Mouse (Mus musculus): ENCODE data around the gene Celf2. TPM values are rescaled to one million over a fixed set of nuclear protein-coding genes. Genes with fewer than 3 reads are reported as not detected.

Celf2 gene
- total RNA-seq, 1 experiment from 2014 or later, result 141 TPM

DNA sequence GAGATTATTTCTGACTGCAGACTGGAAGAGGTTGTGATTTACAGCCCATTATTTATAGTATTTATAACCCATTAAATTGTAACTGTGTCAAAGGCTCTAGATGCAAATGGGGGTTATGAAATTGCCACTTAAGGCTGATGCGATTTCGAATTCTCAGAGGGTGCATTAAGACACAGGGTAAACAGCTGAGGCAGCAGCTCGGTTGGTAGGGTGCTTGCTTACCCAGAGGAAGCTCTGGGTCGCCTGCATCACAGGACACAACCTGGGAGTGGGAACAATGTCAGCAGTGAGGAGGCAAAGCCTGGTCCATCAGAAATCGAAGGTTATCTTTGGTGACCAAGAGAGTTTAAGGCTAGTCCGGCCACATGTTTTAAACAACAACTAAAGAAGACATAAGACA lies 286.5 kb downstream of the Celf2 start:
- no peak for ATAC-seq (replicated peaks; ENCODE audit: low read depth, poor library complexity, severe bottlenecking)

DNA sequence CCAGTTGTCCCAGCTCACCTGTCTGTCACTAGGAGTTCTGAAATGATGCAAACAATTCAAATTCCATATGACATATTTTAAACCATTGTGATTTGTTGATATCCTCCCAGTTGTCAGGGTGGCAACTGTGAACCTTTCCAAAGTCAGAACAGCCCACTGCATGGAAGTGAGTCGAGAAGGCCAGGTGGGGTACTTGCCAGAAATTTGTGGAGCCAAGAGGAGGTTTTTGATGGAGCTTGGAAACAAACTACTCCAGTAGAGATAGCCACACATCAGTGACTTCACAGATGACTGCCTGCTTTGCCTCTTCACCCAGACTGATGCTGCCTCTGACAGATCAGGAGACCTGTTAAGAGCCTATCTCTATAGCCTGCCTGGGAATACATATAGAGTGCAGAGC lies 287.5 kb downstream of the Celf2 start:
- no peak for ATAC-seq (replicated peaks; ENCODE audit: low read depth, poor library complexity, severe bottlenecking)

DNA sequence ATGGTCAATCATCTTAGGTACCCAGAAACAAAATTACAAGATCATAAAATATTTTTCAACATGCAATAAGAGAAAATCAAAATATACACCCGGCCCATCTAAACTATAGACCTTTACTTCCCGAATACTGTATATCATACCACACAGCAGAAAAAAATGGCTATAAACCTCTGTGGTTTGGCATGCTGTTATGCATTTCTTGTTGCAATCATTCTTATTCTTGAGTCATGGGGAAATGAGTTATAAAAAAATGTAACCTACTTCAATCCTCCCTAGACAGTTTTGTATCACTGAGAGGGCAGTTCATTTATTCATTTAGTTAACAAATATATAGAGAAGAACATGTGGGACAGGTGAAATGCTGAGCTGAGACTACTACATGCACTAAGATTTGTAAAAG lies 291.3 kb downstream of the Celf2 start:
- ATAC-seq (replicated peaks; ENCODE audit: low read depth, poor library complexity, severe bottlenecking), result no peak

DNA sequence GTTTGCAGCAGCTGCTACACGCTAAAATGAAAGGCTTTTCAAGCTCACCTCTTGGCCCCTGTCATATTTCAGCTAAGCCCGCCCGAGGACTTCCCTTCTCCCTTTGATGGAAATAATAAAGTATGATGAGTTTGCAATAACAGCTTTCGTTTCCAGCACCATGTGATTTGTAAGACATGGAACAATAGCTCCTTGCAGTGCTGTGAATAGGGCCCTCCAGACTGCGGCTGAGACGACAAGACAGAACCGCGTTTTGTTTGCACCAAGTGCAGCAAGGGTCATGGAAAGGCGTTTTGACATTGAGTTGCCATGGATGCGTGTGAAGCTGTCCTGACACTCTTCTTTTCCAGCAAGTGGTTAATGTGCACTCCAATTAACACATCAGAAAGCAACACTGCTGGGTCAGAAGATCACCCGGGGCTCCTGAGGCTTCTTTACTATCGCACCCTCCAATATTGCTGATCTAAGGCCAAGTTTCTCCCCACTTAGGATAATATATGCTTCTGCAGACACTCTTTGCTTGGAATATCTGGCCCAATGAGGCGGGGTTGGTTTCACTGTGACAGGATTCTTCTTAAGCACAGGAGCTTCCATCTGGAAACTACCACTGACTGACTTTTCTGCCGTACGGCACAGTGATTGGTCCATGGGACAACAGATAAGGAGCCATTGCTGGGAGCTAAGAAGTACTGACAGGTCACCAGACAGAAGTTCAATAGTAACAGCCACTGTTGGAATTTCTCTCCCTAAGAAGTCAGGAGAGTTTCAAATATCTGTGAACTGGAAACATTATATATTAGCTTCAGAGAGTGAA lies 301.5 kb downstream of the Celf2 start:
- ATAC-seq (replicated peaks; ENCODE audit: low read depth, poor library complexity, severe bottlenecking), result no peak

DNA sequence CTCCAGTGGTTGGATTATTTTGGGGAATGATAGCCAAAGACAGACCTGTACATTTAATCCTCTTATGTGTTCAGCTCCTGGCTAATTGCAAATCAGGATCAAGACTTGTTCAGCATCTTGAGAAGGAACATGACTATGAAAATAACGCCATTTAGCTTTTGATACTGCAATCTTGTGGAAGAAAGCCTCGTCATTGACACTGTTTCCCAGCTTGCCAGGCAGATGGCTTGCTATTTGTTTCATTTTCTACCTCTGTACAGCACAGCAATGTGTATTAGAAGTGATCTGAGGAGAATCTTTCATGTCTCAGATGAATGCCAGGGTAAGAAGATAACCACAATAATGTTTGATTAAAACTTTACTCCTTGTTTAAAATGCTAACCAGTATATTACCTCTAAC lies 315.9 kb downstream of the Celf2 start:
- no peak for ATAC-seq (replicated peaks; ENCODE audit: low read depth, poor library complexity, severe bottlenecking)

DNA sequence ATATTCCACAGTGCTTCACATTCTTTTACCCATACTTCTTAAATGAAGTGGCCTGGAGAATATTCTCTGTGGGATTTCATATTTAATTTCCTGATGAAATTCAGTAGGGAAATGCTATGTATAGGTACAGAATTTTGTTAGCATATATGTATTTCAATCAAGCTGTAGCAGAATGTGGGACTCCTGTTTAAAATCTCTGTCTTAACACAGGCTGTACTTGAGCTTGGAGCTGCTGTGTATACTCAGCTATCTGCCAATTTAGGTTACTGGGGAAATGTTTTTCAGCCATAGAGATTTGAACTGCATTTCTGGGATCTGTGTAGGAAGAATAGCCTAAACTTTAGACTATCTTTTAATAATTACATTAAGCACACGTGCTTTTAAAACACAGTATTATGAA lies 330.2 kb downstream of the Celf2 start:
- no peak for ATAC-seq (replicated peaks; ENCODE audit: low read depth, poor library complexity, severe bottlenecking)

DNA sequence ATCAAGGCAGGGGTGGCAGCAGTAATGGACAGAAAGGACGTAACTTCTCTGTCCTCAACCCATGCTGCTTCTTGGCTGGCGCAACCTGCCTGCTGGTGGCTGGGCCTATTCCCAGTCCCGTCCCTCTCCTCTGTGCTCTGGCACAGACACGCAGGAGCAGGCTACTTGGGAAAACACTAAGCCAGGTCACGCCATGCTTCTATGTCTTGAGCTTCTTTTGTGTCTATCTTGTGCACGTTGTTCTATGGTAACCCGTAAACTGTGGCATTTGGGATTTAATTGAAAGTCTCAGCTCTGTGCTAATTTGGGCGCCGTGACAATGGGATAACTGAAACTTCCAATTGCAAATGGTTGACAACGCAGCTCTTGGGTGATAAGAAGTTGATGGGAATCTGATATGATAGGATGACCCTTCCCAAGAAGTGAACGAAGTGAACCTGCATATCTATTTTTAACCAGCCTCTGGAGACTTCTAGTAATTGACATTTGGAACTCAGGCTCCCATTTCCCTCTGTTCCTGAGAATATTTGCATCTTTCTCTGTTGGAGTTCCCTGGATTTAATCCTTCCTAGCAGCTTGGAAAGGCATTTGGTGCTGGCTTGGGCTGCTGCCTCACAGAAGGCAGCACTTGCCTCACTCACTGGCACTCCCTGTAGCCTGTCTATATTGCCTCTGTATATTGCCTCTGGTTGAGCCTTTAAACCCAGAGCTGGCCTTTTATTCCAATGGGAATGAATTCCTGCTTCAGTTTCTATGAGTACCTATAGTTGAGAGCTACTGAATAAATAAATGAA lies 335.9 kb downstream of the Celf2 start:
- ATAC-seq (replicated peaks; ENCODE audit: low read depth, poor library complexity, severe bottlenecking), result no peak

DNA sequence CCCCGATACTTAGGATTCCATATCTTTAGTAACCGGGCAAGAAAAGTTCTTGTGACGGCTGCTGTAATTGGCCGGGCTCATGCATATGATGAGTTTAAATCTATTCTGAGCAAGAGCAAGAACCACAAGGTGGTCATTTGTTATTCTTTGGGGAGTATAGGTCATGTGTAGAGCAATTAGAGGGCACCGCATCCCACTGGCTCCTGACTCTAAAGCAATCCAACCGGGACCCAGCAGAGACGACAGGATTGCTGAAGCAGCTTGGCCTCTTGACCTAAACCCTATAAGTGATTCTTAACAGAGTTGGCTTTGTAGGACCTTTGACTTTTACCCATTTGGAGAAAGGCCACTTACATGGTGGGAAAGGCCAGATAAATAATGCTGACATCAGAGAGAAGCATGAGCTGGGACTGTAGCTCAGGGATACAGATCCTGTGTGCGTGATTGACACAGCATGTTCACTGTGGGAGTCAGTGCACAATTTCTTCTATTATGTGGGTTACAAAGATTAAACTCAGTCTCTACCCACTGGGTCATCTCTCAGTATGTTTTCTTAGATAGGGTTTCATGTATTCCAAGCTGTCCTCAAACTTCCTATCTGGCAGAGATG lies 338.2 kb downstream of the Celf2 start:
- ATAC-seq (replicated peaks; ENCODE audit: low read depth, poor library complexity, severe bottlenecking), result no peak

DNA sequence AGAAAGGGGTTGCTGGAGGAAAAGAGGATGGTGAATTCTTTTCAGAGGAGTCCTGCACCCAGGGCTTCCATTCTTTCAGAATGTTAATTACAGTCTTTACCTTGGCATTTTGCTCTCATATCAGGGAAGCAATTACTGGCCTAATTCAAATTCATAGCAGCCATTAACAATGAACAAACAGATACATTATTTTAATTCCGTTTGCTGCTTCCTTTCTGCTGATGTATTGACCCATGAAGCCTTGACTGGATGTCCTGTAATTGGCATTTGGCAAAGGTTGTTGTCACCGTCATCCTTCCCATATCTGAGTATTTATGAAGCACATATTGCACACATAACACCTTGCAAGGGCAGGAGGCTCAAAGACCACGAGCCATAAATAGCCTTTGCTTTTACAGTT lies 343.6 kb downstream of the Celf2 start:
- ATAC-seq (replicated peaks; ENCODE audit: low read depth, poor library complexity, severe bottlenecking), result no peak

DNA sequence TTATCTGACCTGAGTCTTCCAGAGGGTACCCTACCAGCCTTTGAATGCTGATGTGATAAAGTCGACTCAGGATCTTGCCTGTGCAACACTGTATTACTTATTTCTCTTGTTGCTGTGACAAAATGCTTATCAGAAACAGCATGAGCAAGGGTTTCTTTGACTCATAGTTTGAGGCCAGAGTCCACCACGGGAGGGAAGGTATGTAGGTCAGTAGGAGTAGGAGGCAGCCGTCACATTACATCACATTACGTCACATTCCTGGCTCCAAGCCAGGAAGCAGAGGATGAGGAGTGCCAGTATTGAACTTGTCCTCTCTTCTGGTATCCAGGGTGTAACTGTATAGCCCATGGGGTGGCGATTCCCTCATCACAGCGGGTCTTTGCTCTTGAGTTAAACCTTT lies 349.3 kb downstream of the Celf2 start:
- ATAC-seq (replicated peaks; ENCODE audit: low read depth, poor library complexity, severe bottlenecking), result no peak

DNA sequence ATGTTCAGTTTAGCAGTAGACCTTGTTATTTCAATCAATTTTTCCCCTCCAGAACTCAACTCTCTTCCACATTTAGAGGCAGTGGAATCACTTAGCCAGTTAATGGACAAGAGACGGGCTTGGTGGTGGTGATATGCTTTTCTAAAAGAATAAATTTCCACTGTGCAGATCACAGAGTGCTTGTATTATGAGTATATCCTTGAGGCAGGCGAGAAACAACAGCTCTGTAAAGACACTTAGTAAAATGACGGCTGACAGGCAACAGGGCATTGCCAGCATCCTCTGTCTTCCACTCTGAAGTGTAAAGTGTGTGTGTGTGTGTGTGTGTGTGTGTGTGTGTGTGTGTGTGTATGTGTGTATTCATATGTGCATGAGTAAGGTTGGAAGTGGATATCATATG lies 362.1 kb downstream of the Celf2 start:
- ATAC-seq (replicated peaks; ENCODE audit: low read depth, poor library complexity, severe bottlenecking), result no peak

DNA sequence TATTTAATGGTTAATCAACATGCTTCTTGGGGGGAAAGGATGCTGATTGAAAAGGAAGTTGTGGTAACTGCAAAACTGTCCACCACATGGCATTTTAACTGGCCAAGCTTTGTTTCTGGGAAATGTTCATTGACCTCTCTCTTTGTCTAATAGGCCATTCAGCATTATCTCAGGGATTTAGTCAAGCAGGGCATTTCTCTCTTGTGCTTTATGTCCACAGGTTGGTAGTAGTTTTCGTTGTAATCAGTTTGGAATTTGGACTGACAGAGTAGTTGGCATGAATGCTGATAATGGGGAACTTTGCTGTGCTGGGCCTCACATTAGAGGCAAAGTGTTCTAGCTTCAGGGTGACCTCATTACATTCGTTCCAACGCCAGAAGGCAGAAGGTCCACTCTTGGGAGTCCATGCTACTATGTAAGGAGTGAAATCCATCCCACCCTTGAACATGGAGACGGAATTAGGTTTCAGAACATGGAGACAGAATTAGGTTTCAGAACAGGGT lies 363.8 kb downstream of the Celf2 start:
- ATAC-seq (replicated peaks; ENCODE audit: low read depth, poor library complexity, severe bottlenecking), result no peak

DNA sequence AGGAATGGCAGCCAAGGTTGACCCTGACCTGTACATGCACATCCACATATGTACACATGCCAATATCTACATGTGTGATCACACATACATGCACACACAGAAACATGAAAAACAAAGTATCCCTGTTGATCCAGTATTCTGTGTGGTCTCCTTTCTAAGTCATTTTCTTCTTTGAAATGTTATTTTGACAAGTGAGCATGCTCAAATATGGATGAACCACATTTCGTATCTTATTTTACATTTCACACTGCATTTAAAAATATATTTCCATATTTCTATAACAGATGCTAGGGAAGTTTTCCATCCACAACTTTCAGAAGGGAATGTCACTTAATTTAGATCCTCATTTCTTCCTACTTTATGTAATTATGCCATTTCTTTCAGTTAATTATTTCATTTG lies 364.5 kb downstream of the Celf2 start:
- no peak for ATAC-seq (replicated peaks; ENCODE audit: low read depth, poor library complexity, severe bottlenecking)

DNA sequence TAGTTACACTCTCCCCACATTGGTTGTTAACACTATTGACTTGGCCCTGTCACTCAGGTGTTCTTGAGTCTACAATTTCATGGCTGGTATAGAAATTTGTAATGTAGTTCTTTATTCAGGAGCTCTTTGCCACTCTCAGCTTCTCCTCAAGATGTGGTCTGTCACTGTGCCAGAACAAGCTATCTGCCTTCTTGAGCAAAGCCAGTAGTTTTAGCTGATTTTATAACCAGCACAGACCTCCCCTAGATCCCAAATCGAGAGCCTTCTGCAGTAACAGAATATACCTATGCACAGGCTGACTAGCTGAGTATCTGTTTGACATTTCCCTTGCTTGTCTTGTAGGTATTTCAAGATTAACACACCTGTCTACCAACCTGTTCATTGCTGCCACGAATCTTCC lies 386.0 kb downstream of the Celf2 start:
- no peak for ATAC-seq (replicated peaks; ENCODE audit: low read depth, poor library complexity, severe bottlenecking)

DNA sequence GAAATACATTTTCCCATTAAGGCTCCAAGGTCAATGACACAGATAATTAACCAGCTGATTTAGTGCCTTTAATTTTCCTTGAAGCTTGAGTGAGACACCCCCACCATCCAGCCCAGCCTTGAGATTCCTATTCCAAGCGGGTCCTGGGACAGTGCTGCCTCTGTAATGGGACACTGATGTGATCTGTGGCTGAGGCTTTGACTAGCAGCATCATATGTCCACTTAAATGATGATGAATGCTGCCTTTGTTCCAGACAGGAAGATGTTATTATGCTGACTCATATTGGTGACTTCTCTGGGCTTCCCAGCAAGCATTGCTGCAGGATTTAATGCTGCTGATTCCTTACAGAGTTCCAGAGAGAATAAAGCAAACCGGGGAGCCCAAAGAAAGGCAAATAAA lies 393.6 kb downstream of the Celf2 start:
- ATAC-seq (replicated peaks; ENCODE audit: low read depth, poor library complexity, severe bottlenecking), result no peak

DNA sequence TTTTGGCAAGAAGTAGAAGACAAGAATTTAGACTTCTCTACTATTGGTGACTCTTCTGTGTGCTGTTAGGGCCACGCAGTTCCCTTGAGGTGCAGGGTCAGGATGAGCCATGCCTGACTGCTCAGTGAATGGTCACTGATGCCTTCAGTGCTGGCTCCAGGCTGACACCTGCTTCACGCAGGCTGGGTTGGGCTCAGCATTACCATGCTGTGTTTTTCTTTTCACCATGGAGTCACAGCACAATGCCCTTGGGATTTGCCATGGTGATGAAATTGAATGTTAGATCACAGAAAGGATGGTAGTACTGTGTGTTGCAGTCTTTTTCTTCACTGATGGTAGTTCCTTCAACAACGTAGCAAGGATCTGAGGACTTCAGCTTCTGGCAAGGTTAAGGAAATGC lies 394.2 kb downstream of the Celf2 start:
- ATAC-seq (replicated peaks; ENCODE audit: low read depth, poor library complexity, severe bottlenecking), result no peak

DNA sequence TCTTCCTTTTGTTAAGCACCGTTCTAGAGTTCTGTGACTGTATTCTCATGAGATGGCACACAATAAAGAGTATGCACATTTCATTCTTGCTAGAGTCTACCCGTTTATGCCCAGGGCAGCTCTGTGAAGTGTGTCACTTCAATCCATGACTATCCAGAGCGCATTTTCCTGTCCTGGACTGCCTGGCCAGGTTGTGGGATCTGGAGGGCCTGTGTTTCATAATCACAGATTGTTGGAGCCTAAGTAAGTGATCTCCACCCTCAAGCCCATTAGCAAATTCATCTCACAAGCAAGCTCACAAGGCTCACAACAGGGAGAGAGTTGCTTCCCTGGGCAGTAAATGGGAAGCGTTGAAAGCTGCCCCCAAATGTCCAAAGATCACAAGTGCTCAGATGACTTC lies 395.6 kb downstream of the Celf2 start:
- ATAC-seq (replicated peaks; ENCODE audit: low read depth, poor library complexity, severe bottlenecking), result no peak

DNA sequence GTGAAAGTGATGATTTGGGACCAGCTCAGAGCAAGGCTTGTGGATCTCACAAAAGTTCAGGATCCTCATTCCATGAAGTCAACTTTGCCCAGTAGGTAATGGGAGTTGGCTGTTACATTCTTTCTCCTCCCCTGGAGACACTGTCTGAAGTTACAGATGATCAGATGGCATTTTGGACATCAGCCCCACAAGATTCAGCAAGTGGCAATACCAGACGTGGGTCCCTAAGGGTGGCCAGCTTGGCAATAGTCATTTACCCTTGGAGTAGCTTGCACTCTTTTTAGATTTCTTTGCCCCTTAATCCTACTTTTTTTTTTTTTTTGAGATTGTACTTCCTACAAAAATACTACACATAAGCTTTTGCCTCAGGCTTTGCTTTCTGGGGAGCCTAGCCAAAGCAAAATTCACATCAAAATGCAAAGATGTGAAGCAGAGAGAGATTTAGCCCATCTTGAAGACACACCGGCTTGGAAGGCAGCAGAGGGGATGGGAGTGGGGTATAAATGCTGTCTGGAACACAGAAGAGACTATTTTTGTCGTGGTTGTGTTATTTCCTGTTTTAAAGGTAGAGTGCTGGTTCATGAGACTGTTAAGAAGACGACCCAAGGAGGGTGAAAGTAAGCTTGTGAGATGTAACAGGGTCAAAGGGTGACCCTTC lies 397.1 kb downstream of the Celf2 start:
- ATAC-seq (replicated peaks; ENCODE audit: low read depth, poor library complexity, severe bottlenecking), result no peak

DNA sequence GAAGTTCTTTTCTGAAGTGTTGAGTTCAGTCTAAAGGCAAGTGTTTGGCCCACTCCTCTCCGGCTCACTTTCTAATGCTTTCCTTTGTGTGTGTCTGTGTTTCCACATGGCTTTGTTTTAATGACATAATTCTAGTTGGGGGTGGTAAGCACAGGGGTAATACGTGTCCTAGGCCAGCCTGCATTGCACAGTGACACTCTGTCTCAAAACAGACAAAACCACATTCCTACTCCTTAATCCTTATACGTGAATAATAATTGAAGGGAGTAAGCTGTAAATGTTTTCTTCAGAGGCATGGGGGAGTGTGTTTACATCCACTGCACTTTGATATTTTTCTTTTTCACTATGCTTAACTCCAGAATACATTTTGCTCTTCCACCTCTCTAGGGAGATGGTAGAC lies 415.9 kb downstream of the Celf2 start:
- ATAC-seq (replicated peaks; ENCODE audit: low read depth, poor library complexity, severe bottlenecking), result no peak

DNA sequence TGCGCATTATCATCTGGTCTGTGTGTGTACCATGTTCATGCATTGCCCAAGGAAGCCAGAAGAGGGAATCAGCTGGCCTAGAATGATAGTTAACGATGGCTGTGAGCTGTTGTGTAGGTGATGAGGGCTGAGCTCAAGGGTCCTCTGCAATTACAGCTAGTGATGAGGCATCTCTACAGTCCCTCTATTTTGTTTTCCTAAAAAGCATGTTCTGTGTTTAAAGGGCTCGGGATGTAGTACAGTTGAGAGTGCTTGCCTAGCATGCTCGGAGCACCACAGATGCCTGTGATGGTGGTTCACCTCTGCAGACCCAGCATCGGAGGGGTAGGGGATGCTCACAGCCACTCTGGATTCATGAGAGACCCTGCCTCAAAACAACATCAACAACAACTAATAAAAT lies 416.7 kb downstream of the Celf2 start:
- ATAC-seq (replicated peaks; ENCODE audit: low read depth, poor library complexity, severe bottlenecking), result no peak

DNA sequence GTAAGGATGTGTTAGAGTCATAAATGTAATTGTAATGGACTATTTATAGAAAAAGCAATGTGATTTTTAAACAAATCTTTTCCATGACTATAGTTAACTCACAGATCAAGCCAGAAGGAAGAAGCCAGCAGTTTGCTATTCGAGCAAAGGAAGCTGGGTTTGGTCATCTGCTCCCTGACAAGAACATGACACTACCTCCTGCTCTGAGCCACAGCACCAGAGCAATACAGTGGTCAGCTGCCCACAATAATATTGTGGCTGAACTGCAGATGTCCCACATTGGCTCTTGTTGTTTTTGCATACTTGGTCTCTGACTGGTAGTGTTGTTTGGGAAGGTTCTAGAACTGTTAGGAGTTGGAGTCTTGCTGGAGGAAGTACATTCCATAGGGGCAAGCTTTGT lies 418.9 kb downstream of the Celf2 start:
- no peak for ATAC-seq (replicated peaks; ENCODE audit: low read depth, poor library complexity, severe bottlenecking)
